Mouse (Mus musculus): ENCODE measurements around the gene Kri1. TPM values are rescaled to one million over a fixed set of nuclear protein-coding genes. Genes with fewer than 3 reads are reported as not detected.

The Kri1 gene
- 132 to 152 TPM (median 133 TPM) in 4 replicates for total RNA-seq (2023; ENCODE audit: inconsistent age)

GRCm38 (mm10) chr9:21287571-21288402, at the start of gene Kri1:
Gene Kri1 (minus strand): TSS chr9:21287969.

GRCm38 (mm10) chr9:21320619-21321512, 33.1 kb upstream of the Kri1 start, which contains the start of gene Slc44a2:
Gene Slc44a2 (plus strand): TSS chr9:21320698.

GRCm38 (mm10) chr9:21312134-21312533, 24.4 kb upstream of the Kri1 start, which contains the start of gene Ap1m2:
Gene Ap1m2 (minus strand): TSS chr9:21312337.

GRCm38 (mm10) chr9:21291022-21291787, 3.4 kb upstream of the Kri1 start, which contains the start of gene Cdkn2d:
Gene Cdkn2d (minus strand): TSS chr9:21291407.

GRCm38 (mm10) chr9:21265000-21265561, 22.7 kb downstream of the Kri1 start, which contains the start of gene Atg4d:
Gene Atg4d (plus strand): TSS chr9:21265293.

GRCm38 (mm10) chr9:21248326-21248725, 39.4 kb downstream of the Kri1 start, which contains the start of gene S1pr5:
Gene S1pr5 (minus strand): TSS chr9:21248443.

GRCm38 (mm10) chr9:21238733-21239464, 48.9 kb downstream of the Kri1 start, which contains the start of gene Keap1:
Gene Keap1 (minus strand): TSS chr9:21239361.

Other genes with a start within 250 kb of the Kri1 start
- gene Zglp1, start 220.9 kb downstream of the Kri1 start, total RNA-seq (2023; ENCODE audit: inconsistent age), result not detected in 4 replicates
- gene Gm49373, start 214.9 kb downstream of the Kri1 start, total RNA-seq (2023; ENCODE audit: inconsistent age), result 1.2 to 1.4 TPM (median 1.2 TPM) in 4 replicates
- 27.5 to 34.2 TPM (median 29.9 TPM) in 4 replicates for gene Fdx1l, start 214.4 kb downstream of the Kri1 start, total RNA-seq (2023; ENCODE audit: inconsistent age)
- gene Gm38431, start 196.0 kb downstream of the Kri1 start, total RNA-seq (2023; ENCODE audit: inconsistent age), result 5.0 to 9.1 TPM (median 8.3 TPM) in 4 replicates
- 98.7 to 119 TPM (median 109 TPM) in 4 replicates for gene Raver1, start 196.0 kb downstream of the Kri1 start, total RNA-seq (2023; ENCODE audit: inconsistent age)
- 56.6 to 61.0 TPM (median 58.4 TPM) in 4 replicates for gene Tyk2, start 156.7 kb downstream of the Kri1 start, total RNA-seq (2023; ENCODE audit: inconsistent age)
- gene Cdc37, start 138.0 kb downstream of the Kri1 start, total RNA-seq (2023; ENCODE audit: inconsistent age), result 113 to 130 TPM (median 121 TPM) in 4 replicates
- gene Pde4a, start 122.3 kb downstream of the Kri1 start, total RNA-seq (2023; ENCODE audit: inconsistent age), result 9.4 to 14.6 TPM (median 11.2 TPM) in 4 replicates
- gene Keap1, start 48.6 kb downstream of the Kri1 start, total RNA-seq (2023; ENCODE audit: inconsistent age), result 27.8 to 30.2 TPM (median 29.4 TPM) in 4 replicates
- gene S1pr5, start 39.5 kb downstream of the Kri1 start, total RNA-seq (2023; ENCODE audit: inconsistent age), result 0.21 to 0.66 TPM (median 0.29 TPM) in 3 of 4 replicates, not detected in the other
- 46.2 to 61.6 TPM (median 48.2 TPM) in 4 replicates for gene Atg4d, start 22.7 kb downstream of the Kri1 start, total RNA-seq (2023; ENCODE audit: inconsistent age)
- 18.1 to 29.9 TPM (median 23.5 TPM) in 4 replicates for gene Cdkn2d, start 3.4 kb upstream of the Kri1 start, total RNA-seq (2023; ENCODE audit: inconsistent age)
- gene Ap1m2, start 24.4 kb upstream of the Kri1 start, total RNA-seq (2023; ENCODE audit: inconsistent age), result 2.7 to 3.9 TPM (median 3.0 TPM) in 4 replicates
- 310 to 343 TPM (median 327 TPM) in 4 replicates for gene Slc44a2, start 32.7 kb upstream of the Kri1 start, total RNA-seq (2023; ENCODE audit: inconsistent age)
- 130 to 170 TPM (median 154 TPM) in 4 replicates for gene Ilf3, start 79.9 kb upstream of the Kri1 start, total RNA-seq (2023; ENCODE audit: inconsistent age)
- gene Qtrt1, start 123.9 kb upstream of the Kri1 start, total RNA-seq (2023; ENCODE audit: inconsistent age), result 70.4 to 75.9 TPM (median 73.2 TPM) in 4 replicates
- 203 to 242 TPM (median 227 TPM) in 4 replicates for gene Dnm2, start 136.9 kb upstream of the Kri1 start, total RNA-seq (2023; ENCODE audit: inconsistent age)
- 8.1 to 10.4 TPM (median 9.8 TPM) in 4 replicates for gene Tmed1, start 222.3 kb upstream of the Kri1 start, total RNA-seq (2023; ENCODE audit: inconsistent age)
- 123 to 137 TPM (median 129 TPM) in 4 replicates for gene AB124611, start 238.2 kb upstream of the Kri1 start, total RNA-seq (2023; ENCODE audit: inconsistent age)

Data from B cell, adult (primary cell).